Mouse (Mus musculus): Measurements from ENCODE around the gene Olfr1511. TPM values are rescaled to one million over a fixed set of nuclear protein-coding genes. Genes with fewer than 3 reads are reported as not detected.

Olfr1511 gene
- not detected in 2 replicates for total RNA-seq (2023)

GRCm38 (mm10) chr14:52397279-52397678 is at the start of gene Olfr1511:
Gene Olfr1511, minus strand, starts transcription at chr14:52397379.

DNA sequence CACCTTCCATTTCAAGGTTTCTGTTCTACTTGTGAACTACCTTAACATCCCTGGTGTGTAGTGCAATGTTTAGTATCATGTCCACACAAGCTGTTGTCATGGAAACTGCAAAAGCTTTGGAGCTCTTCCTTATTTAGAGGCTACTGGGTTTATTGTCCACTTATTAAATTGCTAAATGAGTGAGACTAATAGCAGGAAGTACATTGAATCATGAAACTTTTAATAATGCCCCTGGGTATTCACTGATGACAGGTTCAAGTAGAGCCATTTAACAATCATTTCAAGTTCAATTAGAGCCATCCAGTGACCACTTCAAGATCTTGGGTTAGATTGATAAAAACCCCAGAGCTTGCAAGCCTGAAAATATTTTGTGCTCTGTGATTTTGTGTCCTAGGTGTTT is 45.5 kb upstream of the Olfr1511 start, which contains the start of gene Olfr1509:
Olfr1509 (plus strand) TSS at position 301 of the 400 bp plus-strand sequence.

GRCm38 (mm10) chr14:52414273-52414672 is 17.1 kb upstream of the Olfr1511 start, which contains the start of gene Olfr1510:
Gene Olfr1510, minus strand, starts transcription at chr14:52414373.

GRCm38 (mm10) chr14:52379068-52379467 is 18.1 kb downstream of the Olfr1511 start, which contains the start of gene Olfr1512:
Gene Olfr1512, minus strand, starts transcription at chr14:52379168.

DNA sequence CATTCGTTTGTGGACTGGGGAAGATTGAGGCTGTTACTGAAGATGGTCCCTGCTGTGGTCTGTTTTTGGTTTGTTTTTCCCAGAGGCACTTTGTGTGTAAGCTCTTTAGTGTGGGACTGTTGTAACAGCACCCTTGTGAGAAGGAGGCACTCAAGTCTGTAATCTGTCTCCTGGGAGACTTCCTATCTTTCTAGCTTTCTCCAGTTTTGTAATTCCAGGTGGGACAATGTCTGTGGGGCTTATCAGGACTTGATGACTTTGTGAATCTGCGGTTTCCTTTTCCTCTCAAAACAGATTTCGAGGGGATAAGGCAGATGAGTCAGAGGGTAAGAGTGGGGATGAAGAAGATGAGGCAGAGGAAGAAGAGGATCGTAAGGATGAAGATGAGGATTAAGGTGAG is 40.9 kb downstream of the Olfr1511 start, which contains the start of gene Olfr1513:
Olfr1513 (minus strand) TSS at position 101 of the 400 bp plus-strand sequence.

Other genes with a start within 250 kb of the Olfr1511 start
- gene Supt16, start 200.0 kb downstream of the Olfr1511 start, total RNA-seq (2023): 37.8 and 48.3 TPM in 2 replicates
- gene Chd8, start 139.6 kb downstream of the Olfr1511 start, total RNA-seq (2023): 114 and 132 TPM in 2 replicates
- gene Tox4, start 118.2 kb downstream of the Olfr1511 start, total RNA-seq (2023): 144 and 159 TPM in 2 replicates
- gene Rab2b, start 117.8 kb downstream of the Olfr1511 start, total RNA-seq (2023): 4.1 and 6.4 TPM in 2 replicates
- 15.2 and 18.1 TPM in 2 replicates for gene Mettl3, start 92.3 kb downstream of the Olfr1511 start, total RNA-seq (2023)
- 0.54 TPM in 2 replicates for gene Sall2, start 68.6 kb downstream of the Olfr1511 start, total RNA-seq (2023)
- gene Olfr1513, start 41.0 kb downstream of the Olfr1511 start, total RNA-seq (2023): not detected in 2 replicates
- gene Olfr1512, start 18.2 kb downstream of the Olfr1511 start, total RNA-seq (2023): not detected in 2 replicates
- gene Olfr1510, start 17.0 kb upstream of the Olfr1511 start, total RNA-seq (2023): not detected in 2 replicates
- not detected in 2 replicates for gene Olfr1509, start 45.6 kb upstream of the Olfr1511 start, total RNA-seq (2023)
- not detected in 2 replicates for gene Olfr1508, start 70.1 kb upstream of the Olfr1511 start, total RNA-seq (2023)
- not detected in 2 replicates for gene Olfr1507, start 98.4 kb upstream of the Olfr1511 start, total RNA-seq (2023)